Mouse (Mus musculus) thymus, adult 2 months (tissue): ENCODE measurements at regions not wholly inside any gene's neighbourhood (a gene's known extent, or its start where the extent isn't known, plus 50 kb on each side); places are given as distances from the start of the nearest gene placed in this dataset.

Experiments
- CTCF ChIP-seq: fragments of 200-500 bp; IDR thresholded peaks from 2 replicates; pipeline ENCODE4 v1.5.1; 2012; ENCODE audit warnings: mild to moderate bottlenecking, control low read depth, low read length, moderate library complexity, borderline replicate concordance; ENCODE audit not compliant: control insufficient read depth, poor library complexity, insufficient read depth; ENCODE audit errors: extremely low read depth
- POLR2A ChIP-seq: fragments of 200-500 bp; IDR thresholded peaks from 2 replicates; pipeline ENCODE4 v1.6.1; 2012; ENCODE audit warnings: mild to moderate bottlenecking, low read length, control low read depth, moderate library complexity; ENCODE audit not compliant: control insufficient read depth, poor library complexity, insufficient read depth; ENCODE audit errors: extremely low read depth

- no peak for TF ChIP-seq CTCF
- no peak for TF ChIP-seq POLR2A
Measured at GRCm38 (mm10) chr17:75756487-75756886, 204.7 kb upstream of the Fam98a start.
